Mouse (Mus musculus) 3134 (cell line): ENCODE results near the gene Lrrc66.
"Not testable (repeated sequence)": the region's sequence is repeated elsewhere in the genome, so short reads cannot be mapped to it uniquely, and the experiment has no call there.

Source experiments
- DNase-seq: peaks from one replicate; pipeline ENCODE4 v3.0.0-alpha.2; 2011; ENCODE audit warnings: low spot score; ENCODE audit not compliant: insufficient read length; ENCODE audit errors: extremely low read depth

Gene Lrrc66

DNA sequence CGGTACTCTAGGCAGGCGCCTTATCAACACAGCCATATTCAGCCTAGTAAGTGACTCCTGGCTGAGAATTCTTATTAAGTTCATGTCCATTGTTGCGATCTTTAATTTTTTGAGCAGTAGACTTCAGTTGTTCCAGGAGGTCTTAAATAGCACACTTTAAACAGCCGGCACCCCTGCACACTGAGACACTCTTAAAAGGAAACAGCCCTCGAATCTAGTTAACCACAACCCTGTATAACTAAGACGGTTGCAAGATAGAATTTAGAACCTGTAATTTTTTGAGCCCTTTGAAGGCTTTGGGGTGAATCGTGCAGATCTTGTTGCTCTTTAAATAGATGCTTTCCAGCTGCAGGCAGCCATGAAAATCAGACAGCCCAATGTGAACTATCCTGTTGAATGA lies 17.1 kb downstream of the Lrrc66 start:
- DNase-seq: no peak

DNA sequence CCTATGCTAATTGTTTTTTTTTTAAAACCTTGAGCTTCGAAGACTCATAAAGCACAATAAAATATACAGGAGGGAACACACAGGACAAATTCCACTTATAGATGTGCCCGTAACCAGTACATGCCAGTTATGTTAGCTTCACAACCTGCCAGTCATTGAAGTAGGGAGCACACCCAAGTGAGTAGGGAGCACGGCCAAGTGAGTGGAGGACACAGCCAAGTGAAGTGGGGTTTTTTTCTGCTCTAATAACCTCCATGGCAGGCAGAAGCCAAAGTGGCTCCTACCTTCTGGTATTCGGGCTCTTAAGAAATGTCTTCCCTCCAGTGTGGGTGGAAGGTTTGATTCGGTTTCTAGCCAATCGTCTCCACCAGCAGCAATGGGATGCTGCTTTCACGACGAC lies 19.0 kb downstream of the Lrrc66 start:
- no peak for DNase-seq

- no peak for DNase-seq
Measured at GRCm38 (mm10) chr5:73611071-73611470, 21.3 kb downstream of the Lrrc66 start.

GRCm38 (mm10) chr5:73604964-73605363 lies 27.4 kb downstream of the Lrrc66 start:
- DNase-seq: no peak

- DNase-seq: no peak
Measured at GRCm38 (mm10) chr5:73604542-73604941, 27.8 kb downstream of the Lrrc66 start.

DNA sequence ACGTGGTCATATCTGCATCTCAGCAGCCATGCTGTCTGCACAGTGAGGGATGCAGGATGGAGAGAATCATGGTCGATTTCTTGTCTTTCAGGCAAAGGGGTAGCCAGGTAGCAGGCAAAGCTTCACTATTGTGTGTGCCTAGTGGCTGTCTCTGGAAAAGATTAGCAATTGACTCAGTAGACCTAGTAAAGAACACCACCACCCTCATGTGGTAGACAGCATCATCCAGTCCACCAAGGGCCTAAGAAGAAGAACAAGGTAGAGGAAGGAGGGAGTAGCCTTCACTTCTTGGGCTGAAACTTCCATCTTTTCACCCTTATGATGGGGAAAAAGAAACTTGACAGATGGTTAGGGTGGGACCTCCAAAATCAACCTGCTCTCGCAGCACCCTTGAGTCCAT lies 29.5 kb downstream of the Lrrc66 start:
- DNase-seq: no peak

- no peak for DNase-seq
Measured at GRCm38 (mm10) chr5:73601361-73601763, 31.0 kb downstream of the Lrrc66 start.

DNA sequence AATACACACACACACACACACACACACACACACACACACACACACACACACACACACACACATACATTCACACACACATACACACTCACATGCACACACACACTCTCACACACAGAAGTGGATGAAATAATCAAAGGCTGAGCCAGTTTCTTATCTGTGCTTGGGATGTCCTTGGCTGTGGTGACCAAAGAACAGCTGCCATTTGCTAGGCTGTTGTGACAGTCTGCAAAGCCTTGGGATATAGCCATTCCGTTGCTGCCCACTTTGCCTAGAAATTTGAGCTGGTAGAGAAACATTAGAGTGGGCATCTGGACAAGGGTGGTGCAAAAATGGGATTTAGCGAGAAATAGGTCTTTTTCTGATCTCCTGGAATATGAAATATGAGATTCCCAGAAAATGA lies 32.3 kb downstream of the Lrrc66 start:
- DNase-seq: no peak

GRCm38 (mm10) chr5:73598943-73599695 lies 33.2 kb downstream of the Lrrc66 start:
- DNase-seq: no peak

DNA sequence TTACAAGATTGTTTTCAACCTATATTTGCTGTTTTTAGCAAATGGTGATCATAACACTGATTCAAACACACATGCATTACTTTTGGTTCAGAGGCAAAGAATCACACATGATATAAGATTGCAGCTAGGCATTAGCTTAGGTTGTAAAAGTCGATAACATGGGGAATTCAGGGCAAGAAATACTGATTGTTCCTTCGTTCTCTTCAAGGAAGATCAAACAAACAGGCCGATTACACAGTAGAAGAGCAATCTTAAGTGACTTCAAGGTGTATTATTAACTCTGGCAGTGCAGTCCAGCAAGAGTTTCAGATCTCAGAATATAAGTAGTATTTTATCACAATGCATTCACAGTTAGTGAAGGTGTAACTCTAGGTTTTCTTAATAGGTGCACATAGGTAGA lies 45.2 kb downstream of the Lrrc66 start:
- no peak for DNase-seq

GRCm38 (mm10) chr5:73586597-73586996 lies 45.7 kb downstream of the Lrrc66 start:
- no peak for DNase-seq

GRCm38 (mm10) chr5:73585212-73586115 lies 46.9 kb downstream of the Lrrc66 start:
- DNase-seq: no peak

DNA sequence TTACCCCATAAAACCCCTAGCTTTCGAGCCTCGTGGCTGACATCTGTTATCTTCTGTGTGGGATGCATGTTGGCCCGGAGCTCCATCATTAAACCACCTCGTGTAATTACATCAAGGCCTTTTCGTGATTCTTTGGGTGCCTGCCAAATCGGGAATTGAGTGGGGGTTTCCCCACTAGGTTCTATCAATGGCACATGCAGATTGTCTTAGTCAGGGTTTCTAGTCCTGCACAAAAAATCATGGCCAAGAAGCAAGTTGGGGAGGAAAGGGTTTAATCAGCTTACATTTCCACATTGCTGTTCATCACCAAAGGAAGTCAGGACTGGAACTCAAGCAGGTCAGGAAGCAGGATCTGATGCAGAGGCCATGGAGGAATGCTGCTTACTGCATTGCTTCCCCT lies 48.3 kb downstream of the Lrrc66 start:
- not testable (repeated sequence) for DNase-seq

DNA sequence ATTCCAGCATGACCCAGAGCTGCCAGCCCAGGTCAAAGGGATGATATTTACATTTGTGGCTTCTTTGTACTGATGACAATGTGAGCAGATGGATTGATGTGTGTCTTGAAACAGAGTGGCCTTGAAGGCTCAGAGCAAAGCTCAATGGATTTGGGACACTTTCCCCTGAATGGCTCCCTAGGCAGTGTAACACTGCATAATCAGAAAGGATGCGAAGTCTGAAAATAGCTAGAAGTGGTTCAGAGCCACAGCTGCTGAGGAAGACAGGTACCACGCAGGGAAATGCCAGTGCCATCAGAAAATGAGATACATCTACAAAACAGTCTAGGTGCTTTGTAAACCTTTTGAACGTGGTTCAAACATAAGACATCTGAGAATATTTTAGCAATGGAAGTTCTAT lies 54.2 kb downstream of the Lrrc66 start:
- no peak for DNase-seq

GRCm38 (mm10) chr5:73576708-73577107 lies 55.6 kb downstream of the Lrrc66 start:
- DNase-seq: no peak

DNA sequence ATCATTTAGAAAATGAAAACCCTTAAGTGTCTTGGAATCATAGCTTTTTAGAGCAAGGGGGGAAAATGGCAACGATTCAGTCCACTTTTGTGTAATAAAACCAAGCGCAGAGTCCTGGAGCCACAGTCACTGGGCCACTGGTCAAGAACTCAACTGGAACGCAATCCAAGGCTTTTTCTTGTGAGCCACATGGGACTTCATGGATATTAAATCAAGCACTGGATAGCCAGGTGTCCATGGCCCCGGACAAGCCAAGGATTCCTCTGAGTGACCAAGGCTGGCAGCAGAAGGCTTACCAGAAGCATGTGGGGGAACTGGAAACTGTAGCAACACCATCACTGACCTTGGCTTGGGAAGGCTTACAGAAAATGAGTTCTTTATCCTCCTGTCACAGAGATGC lies 57.7 kb downstream of the Lrrc66 start:
- no peak for DNase-seq

GRCm38 (mm10) chr5:73573789-73574188 lies 58.5 kb downstream of the Lrrc66 start:
- no peak for DNase-seq

- DNase-seq: no peak
Measured at GRCm38 (mm10) chr5:73572846-73573245, 59.5 kb downstream of the Lrrc66 start.

GRCm38 (mm10) chr5:73571395-73572156 lies 60.8 kb downstream of the Lrrc66 start:
- DNase-seq: no peak

DNA sequence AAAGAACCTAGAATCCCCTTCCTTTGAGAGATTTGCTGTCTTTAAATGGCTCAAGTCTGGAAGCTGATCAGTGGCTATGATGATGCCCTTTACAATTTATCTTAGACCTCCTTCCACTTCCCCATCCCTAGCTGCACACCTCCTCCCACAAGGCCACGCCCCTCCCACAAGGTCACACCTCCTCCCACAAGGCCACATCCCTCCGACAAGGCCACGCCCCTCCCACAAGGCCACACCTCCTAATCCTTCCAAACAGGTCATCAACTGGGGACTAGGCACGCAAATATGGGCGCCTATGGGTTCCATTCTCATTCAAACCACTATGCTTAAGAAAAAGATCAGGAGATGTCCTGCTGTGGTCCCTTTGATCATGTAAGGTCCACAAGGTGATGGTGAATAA lies 63.1 kb downstream of the Lrrc66 start:
- DNase-seq: no peak

DNA sequence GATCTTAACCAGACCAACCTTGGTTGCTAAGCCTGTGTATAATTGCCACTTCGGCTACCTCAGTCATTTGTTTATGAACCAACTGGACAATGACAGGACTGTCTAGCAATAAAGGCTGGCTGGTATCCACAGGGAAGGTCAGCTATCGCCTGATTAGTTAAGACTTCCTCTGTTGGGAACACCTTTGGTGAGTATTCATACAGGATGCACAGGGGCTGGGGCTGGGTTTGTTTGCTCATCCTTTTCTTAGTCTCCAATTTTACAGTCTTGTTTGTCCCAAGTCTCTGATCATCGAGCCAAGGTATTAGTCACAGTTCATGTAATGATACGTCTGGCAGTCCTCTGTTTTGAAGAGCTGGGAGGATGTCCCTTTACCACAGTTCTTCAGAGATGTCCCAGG lies 65.4 kb downstream of the Lrrc66 start:
- DNase-seq: no peak
